Mouse (Mus musculus) A20 (cell line): Measurements from ENCODE around the gene Slc25a19.
A peak's percentile ranks its signal among the peaks of the same experiment; 100 is the strongest.
"Not testable (repeated sequence)": the region's sequence is repeated elsewhere in the genome, so short reads cannot be mapped to it uniquely, and the experiment has no call there.

ENCODE experiments used
- DNase-seq: peaks from one replicate; pipeline ENCODE4 v3.0.0-alpha.2; 2011; ENCODE audit warnings: low read depth, low spot score

Gene Slc25a19

GRCm38 (mm10) chr11:115627705-115628464, at the start of gene Slc25a19:
Gene Slc25a19 (minus strand): TSS chr11:115628295.
- DNase-seq: peak; percentile 100

- no peak for DNase-seq
These were observed 49.4 kb upstream of the Slc25a19 start for GRCm38 (mm10) chr11:115677511-115677910.

- no peak for DNase-seq
These were observed 48.6 kb upstream of the Slc25a19 start for GRCm38 (mm10) chr11:115676738-115677137.

- no peak for DNase-seq
These were observed 46.3 kb upstream of the Slc25a19 start for GRCm38 (mm10) chr11:115674235-115674865.

- DNase-seq: no peak
These were observed 45.6 kb upstream of the Slc25a19 start for GRCm38 (mm10) chr11:115673471-115674234.

- no peak for DNase-seq
These were observed 44.3 kb upstream of the Slc25a19 start for GRCm38 (mm10) chr11:115672226-115672987.

- DNase-seq: no peak
These were observed 42.5 kb upstream of the Slc25a19 start for GRCm38 (mm10) chr11:115670451-115671050.

GRCm38 (mm10) chr11:115663676-115664335, 35.7 kb upstream of the Slc25a19 start:
- DNase-seq: no peak

- DNase-seq: no peak
These were observed 32.3 kb upstream of the Slc25a19 start for GRCm38 (mm10) chr11:115660376-115660775.

GRCm38 (mm10) chr11:115658521-115658920, 30.4 kb upstream of the Slc25a19 start:
- no peak for DNase-seq

GRCm38 (mm10) chr11:115654128-115654527, 26.0 kb upstream of the Slc25a19 start:
- peak; percentile 48 for DNase-seq

- DNase-seq: no peak
These were observed 25.1 kb upstream of the Slc25a19 start for GRCm38 (mm10) chr11:115653194-115653593.

GRCm38 (mm10) chr11:115651680-115652079, 23.6 kb upstream of the Slc25a19 start:
- no peak for DNase-seq

GRCm38 (mm10) chr11:115649706-115650105, 21.6 kb upstream of the Slc25a19 start:
- DNase-seq: no peak

- peak; percentile 79 for DNase-seq
These were observed 19.4 kb upstream of the Slc25a19 start for GRCm38 (mm10) chr11:115647459-115647858.

- DNase-seq: peak; percentile 40
These were observed 18.3 kb upstream of the Slc25a19 start for GRCm38 (mm10) chr11:115646439-115646838.

GRCm38 (mm10) chr11:115645498-115645897, 17.4 kb upstream of the Slc25a19 start:
- DNase-seq: not testable (repeated sequence)

GRCm38 (mm10) chr11:115644308-115644707, 16.2 kb upstream of the Slc25a19 start:
- DNase-seq: no peak

GRCm38 (mm10) chr11:115643265-115643664, 15.2 kb upstream of the Slc25a19 start:
- peak; percentile 83 for DNase-seq

GRCm38 (mm10) chr11:115642705-115643104, 14.6 kb upstream of the Slc25a19 start:
- peak; percentile 62 for DNase-seq

GRCm38 (mm10) chr11:115641664-115642036, 13.6 kb upstream of the Slc25a19 start:
- no peak for DNase-seq
